Mouse (Mus musculus) kidney, adult 2 months (tissue): ENCODE data around the gene Musk. TPM values are rescaled to one million over a fixed set of nuclear protein-coding genes. Genes with fewer than 3 reads are reported as not detected.

Experiments
- DNase-seq: peaks from one replicate; pipeline ENCODE4 v3.0.0; 2021
- H3K27ac ChIP-seq: fragments of 200-500 bp; 2 replicates; pipeline ENCODE4 v1.5.1; 2012; ENCODE audit warnings: low read depth, low read length, control low read depth, inconsistent platforms; ENCODE audit not compliant: insufficient read depth
- H3K27me3 ChIP-seq: fragments of 200-500 bp; replicated peaks from 2 replicates; pipeline ENCODE4 v1.6.1; 2012; ENCODE audit warnings: mild to moderate bottlenecking, moderate library complexity, low read length, inconsistent platforms; ENCODE audit not compliant: control insufficient read depth, insufficient read depth
- H3K36me3 ChIP-seq: fragments of 200-500 bp; 2 replicates; pipeline ENCODE4 v1.6.1; 2012; ENCODE audit warnings: mild to moderate bottlenecking, moderate library complexity, low read length, inconsistent platforms; ENCODE audit not compliant: control insufficient read depth, insufficient read depth
- H3K4me1 ChIP-seq: fragments of 200-500 bp; 2 replicates; pipeline ENCODE4 v1.6.1; 2011; ENCODE audit warnings: low read length; ENCODE audit not compliant: control insufficient read depth, insufficient read depth
- H3K4me3 ChIP-seq: fragments of 200-500 bp; 2 replicates; pipeline ENCODE4 v1.5.1; 2011; ENCODE audit warnings: mild to moderate bottlenecking, low read depth, low read length, control low read depth; ENCODE audit not compliant: insufficient read depth
- CTCF ChIP-seq: fragments of 200-500 bp; conservative IDR thresholded peaks from 2 replicates; pipeline ENCODE4 v1.5.1; 2011; ENCODE audit warnings: low read depth, mild to moderate bottlenecking, control low read depth, low read length, moderate library complexity, mixed read lengths; ENCODE audit not compliant: insufficient read depth, insufficient read length
- POLR2A ChIP-seq: fragments of 200-500 bp; IDR thresholded peaks from one replicate; pipeline ENCODE4 v1.6.1; 2011; ENCODE audit warnings: low read depth, low read length, control low read depth
- WGBS: fragments of 180-500 bp; shearing (Covaris S2); methylation state at CpG from one replicate; pipeline ENCODE4 v1.1.7; 2018; 5-methylcytosine and 5-hydroxymethylcytosine counted together
- polyA plus RNA-seq: library from polyadenylated mRNA; depleted of rRNA; stranded (reverse); fragments of >200 nt; gene quantifications from 2 replicates; pipeline ENCODE4 v1.2.3, GENCODE M21; 2012

Gene Musk
- polyA plus RNA-seq, 1 experiment = 0.38 TPM

GRCm38 (mm10) chr4:58313344-58313743, 27.6 kb downstream of the Musk start:
- WGBS = 78% methylated on average over 1 of the region's 1 CpGs
- H3K4me1 ChIP-seq = peaks cover 5% of the 10 kb centered on the region
- TF ChIP-seq CTCF = no peak
- TF ChIP-seq POLR2A = no peak
- no peaks in the 10 kb centered on the region for H3K27me3 ChIP-seq
- no peak for DNase-seq
- H3K4me3 ChIP-seq = no peak overlapping the region
- H3K27ac ChIP-seq = no peak overlapping the region
- H3K36me3 ChIP-seq = no peaks in the 10 kb centered on the region

- no peak overlapping the region for H3K27ac ChIP-seq
- peak; percentile 53 for DNase-seq
- WGBS = 15% methylated on average over 4 of the region's 4 CpGs
- TF ChIP-seq POLR2A (no peak), CTCF (no peak)
- no peaks in the 10 kb centered on the region for H3K27me3 ChIP-seq
- no peaks in the 10 kb centered on the region for H3K36me3 ChIP-seq
- peaks cover 8% of the 10 kb centered on the region for H3K4me1 ChIP-seq
- H3K4me3 ChIP-seq = no peak overlapping the region
Measured at GRCm38 (mm10) chr4:58314942-58315508, 29.3 kb downstream of the Musk start.

- no peak for DNase-seq
- peaks cover 12% of the 10 kb centered on the region for H3K4me1 ChIP-seq
- no peak for TF ChIP-seq POLR2A
- TF ChIP-seq CTCF = no peak
- H3K4me3 ChIP-seq = no peak overlapping the region
- WGBS = 93% methylated on average over 3 of the region's 3 CpGs
- no peak overlapping the region for H3K27ac ChIP-seq
- no peaks in the 10 kb centered on the region for H3K36me3 ChIP-seq
- no peaks in the 10 kb centered on the region for H3K27me3 ChIP-seq
Measured at GRCm38 (mm10) chr4:58317536-58317935, 31.8 kb downstream of the Musk start.

- no peak overlapping the region for H3K4me3 ChIP-seq
- no peak for TF ChIP-seq POLR2A
- no peak for TF ChIP-seq CTCF
- no peaks in the 10 kb centered on the region for H3K27me3 ChIP-seq
- H3K27ac ChIP-seq = 0 out of 2 replicates have a peak overlapping the region, but pooled peaks have one; percentile 35
- peaks cover 9% of the 10 kb centered on the region for H3K4me1 ChIP-seq
- WGBS = 27% methylated on average over 4 of the region's 4 CpGs
- no peaks in the 10 kb centered on the region for H3K36me3 ChIP-seq
- DNase-seq = peak; percentile 56
Measured at GRCm38 (mm10) chr4:58320293-58320692, 34.5 kb downstream of the Musk start.

- TF ChIP-seq POLR2A = no peak
- TF ChIP-seq CTCF = no peak
- H3K36me3 ChIP-seq = no peaks in the 10 kb centered on the region
- WGBS = 74% methylated on average over 3 of the region's 3 CpGs
- no peaks in the 10 kb centered on the region for H3K4me1 ChIP-seq
- no peak overlapping the region for H3K27ac ChIP-seq
- no peak overlapping the region for H3K4me3 ChIP-seq
- no peak for DNase-seq
- H3K27me3 ChIP-seq = no peaks in the 10 kb centered on the region
Measured at GRCm38 (mm10) chr4:58326746-58327145, 41.0 kb downstream of the Musk start.

GRCm38 (mm10) chr4:58328231-58328630, 42.5 kb downstream of the Musk start:
- WGBS = 88% methylated on average over 4 of the region's 4 CpGs
- H3K27ac ChIP-seq = no peak overlapping the region
- 0 out of 2 replicates have a peak, but pooled peaks cover 1% of the 10 kb centered on the region for H3K4me1 ChIP-seq
- no peaks in the 10 kb centered on the region for H3K36me3 ChIP-seq
- DNase-seq = no peak
- no peak for TF ChIP-seq POLR2A
- TF ChIP-seq CTCF = no peak
- H3K4me3 ChIP-seq = no peak overlapping the region
- no peaks in the 10 kb centered on the region for H3K27me3 ChIP-seq

- 90% methylated on average over 4 of the region's 4 CpGs for WGBS
Measured at GRCm38 (mm10) chr4:58330016-58330415, 44.3 kb downstream of the Musk start.

More at GRCm38 (mm10) chr4:58330016-58330415, 44.3 kb downstream of the Musk start:
- Histone ChIP-seq H3K4me3 (no peak overlapping the region), H3K36me3 (no peaks in the 10 kb centered on the region), H3K27me3 (no peaks in the 10 kb centered on the region), H3K27ac (no peak overlapping the region), H3K4me1 (0 out of 2 replicates have a peak, but pooled peaks cover 2% of the 10 kb centered on the region)
- no peak for DNase-seq
- no peak for TF ChIP-seq CTCF
- no peak for TF ChIP-seq POLR2A
